Mouse (Mus musculus): Measurements from ENCODE around the gene Tmem9b. TPM values are rescaled to one million over a fixed set of nuclear protein-coding genes. Genes with fewer than 3 reads are reported as not detected.

Tmem9b gene
- polyA plus RNA-seq, 1 experiment: 39.0 TPM

DNA sequence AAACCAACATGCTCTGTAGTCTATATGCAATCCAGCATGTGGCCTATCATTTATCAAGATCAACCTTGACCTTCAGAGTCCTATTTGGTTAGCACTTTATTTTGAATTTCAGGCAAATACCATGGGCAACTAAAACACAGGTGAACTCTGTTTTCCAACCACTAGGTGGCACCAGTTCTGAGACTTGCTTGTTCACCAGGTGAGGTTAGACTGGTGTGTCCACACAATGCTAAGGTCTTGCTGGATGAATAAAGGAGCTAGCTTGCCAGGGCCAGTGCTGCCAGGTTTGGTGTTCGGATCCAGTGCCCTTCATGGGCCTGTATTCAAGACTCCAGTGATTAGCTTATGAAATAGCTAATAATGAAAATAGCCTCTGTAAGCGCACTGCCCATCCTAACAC, 40.1 kb upstream of the Tmem9b start:
- no peak overlapping the region for H3K4me3 ChIP-seq (ENCODE audit: insufficient read depth, poor library complexity, severe bottlenecking)
- TF ChIP-seq CEBPB (IDR thresholded peaks at IDR 0.05; ENCODE audit: low read depth): no peak
- no peak for TF ChIP-seq MAX (IDR thresholded peaks at IDR 0.05)
- no peak for TF ChIP-seq CTCF (IDR thresholded peaks at IDR 0.05; ENCODE audit: control insufficient read depth, insufficient read depth, insufficient read length)
- no peak for TF ChIP-seq USF1 (IDR thresholded peaks at IDR 0.05; ENCODE audit: low read depth)
- TF ChIP-seq MYOD1 (IDR thresholded peaks at IDR 0.05; ENCODE audit: control insufficient read depth, insufficient read length, low read depth): no peak
- TF ChIP-seq FOSL1 (IDR thresholded peaks at IDR 0.05; ENCODE audit: insufficient read depth, low read length, poor library complexity, severe bottlenecking): no peak
- TF ChIP-seq MYOG (IDR thresholded peaks at IDR 0.05; ENCODE audit: control insufficient read depth, extremely low read depth, insufficient read length): no peak
- H3ac ChIP-seq (ENCODE audit: control insufficient read depth, insufficient read length, low read depth): no peak overlapping the region
- H3K79me3 ChIP-seq (ENCODE audit: low read depth): no peaks in the 10 kb centered on the region
- H3K27me3 ChIP-seq (ENCODE audit: control insufficient read depth, insufficient read depth, insufficient read length): peaks cover 10% of the 10 kb centered on the region
- no peaks in the 10 kb centered on the region for H3K79me2 ChIP-seq (ENCODE audit: control insufficient read depth, insufficient read depth)
- no peaks in the 10 kb centered on the region for H3K36me3 ChIP-seq (ENCODE audit: control insufficient read depth, insufficient read depth)

DNA sequence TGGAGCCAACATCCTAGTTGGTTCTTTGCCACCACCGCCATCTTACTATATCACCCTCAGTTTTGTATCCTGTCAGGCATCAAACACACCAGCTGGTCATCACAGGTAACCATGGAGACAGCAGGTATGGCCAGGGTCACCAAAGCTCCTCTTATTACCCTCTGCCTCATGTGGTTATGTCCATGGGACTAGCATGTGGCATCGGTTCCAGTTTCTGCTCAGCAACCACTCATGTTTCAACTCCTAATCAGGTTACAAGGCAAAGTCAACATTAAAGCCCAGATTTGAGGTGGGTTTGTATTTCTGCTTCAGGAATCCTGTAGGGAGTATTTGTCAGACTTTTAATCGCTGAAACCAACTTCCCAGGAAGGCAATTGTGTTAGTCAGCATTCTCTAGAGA, 38.1 kb upstream of the Tmem9b start:
- peaks cover 10% of the 10 kb centered on the region for H3K27me3 ChIP-seq (ENCODE audit: control insufficient read depth, insufficient read depth, insufficient read length)
- no peaks in the 10 kb centered on the region for H3K79me3 ChIP-seq (ENCODE audit: low read depth)
- H3K36me3 ChIP-seq (ENCODE audit: control insufficient read depth, insufficient read depth): no peaks in the 10 kb centered on the region
- H3ac ChIP-seq (ENCODE audit: control insufficient read depth, insufficient read length, low read depth): no peak overlapping the region
- H3K79me2 ChIP-seq (ENCODE audit: control insufficient read depth, insufficient read depth): no peaks in the 10 kb centered on the region
- TF ChIP-seq USF1 (IDR thresholded peaks at IDR 0.05; ENCODE audit: low read depth) (no peak), FOSL1 (IDR thresholded peaks at IDR 0.05; ENCODE audit: insufficient read depth, low read length, poor library complexity, severe bottlenecking) (no peak), MYOD1 (IDR thresholded peaks at IDR 0.05; ENCODE audit: control insufficient read depth, insufficient read length, low read depth) (no peak), CTCF (IDR thresholded peaks at IDR 0.05; ENCODE audit: control insufficient read depth, insufficient read depth, insufficient read length) (no peak), MYOG (IDR thresholded peaks at IDR 0.05; ENCODE audit: control insufficient read depth, extremely low read depth, insufficient read length) (no peak), MAX (IDR thresholded peaks at IDR 0.05) (no peak), CEBPB (IDR thresholded peaks at IDR 0.05; ENCODE audit: low read depth) (no peak)
- no peak overlapping the region for H3K4me3 ChIP-seq (ENCODE audit: insufficient read depth, poor library complexity, severe bottlenecking)

DNA sequence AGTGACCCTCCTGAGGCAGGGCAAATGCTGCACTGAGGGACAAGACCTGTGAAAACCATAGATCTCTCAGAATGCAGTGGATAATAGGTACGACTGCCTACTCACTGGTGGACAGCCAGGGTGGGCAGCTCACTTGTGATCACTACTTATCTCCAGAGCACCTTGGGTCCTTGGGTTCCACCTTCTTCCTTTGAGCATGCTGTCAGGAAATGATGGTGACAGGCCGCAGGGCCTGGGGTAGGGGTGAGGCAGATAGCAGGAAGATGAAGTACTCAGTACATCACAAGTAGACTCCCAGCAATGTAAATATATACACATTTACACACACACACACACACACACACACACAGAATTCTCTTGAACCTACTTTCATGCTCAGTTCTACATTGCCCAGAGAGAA, 35.2 kb upstream of the Tmem9b start:
- H3ac ChIP-seq (ENCODE audit: control insufficient read depth, insufficient read length, low read depth): no peak overlapping the region
- H3K27me3 ChIP-seq (ENCODE audit: control insufficient read depth, insufficient read depth, insufficient read length): peaks cover 21% of the 10 kb centered on the region
- H3K4me3 ChIP-seq (ENCODE audit: insufficient read depth, poor library complexity, severe bottlenecking): no peak overlapping the region
- H3K79me3 ChIP-seq (ENCODE audit: low read depth): no peaks in the 10 kb centered on the region
- H3K36me3 ChIP-seq (ENCODE audit: control insufficient read depth, insufficient read depth): no peaks in the 10 kb centered on the region
- TF ChIP-seq USF1 (IDR thresholded peaks at IDR 0.05; ENCODE audit: low read depth): no peak
- TF ChIP-seq MYOD1 (IDR thresholded peaks at IDR 0.05; ENCODE audit: control insufficient read depth, insufficient read length, low read depth): no peak
- TF ChIP-seq MAX (IDR thresholded peaks at IDR 0.05): no peak
- no peak for TF ChIP-seq MYOG (IDR thresholded peaks at IDR 0.05; ENCODE audit: control insufficient read depth, extremely low read depth, insufficient read length)
- TF ChIP-seq FOSL1 (IDR thresholded peaks at IDR 0.05; ENCODE audit: insufficient read depth, low read length, poor library complexity, severe bottlenecking): no peak
- no peak for TF ChIP-seq CTCF (IDR thresholded peaks at IDR 0.05; ENCODE audit: control insufficient read depth, insufficient read depth, insufficient read length)
- no peak for TF ChIP-seq CEBPB (IDR thresholded peaks at IDR 0.05; ENCODE audit: low read depth)
- no peaks in the 10 kb centered on the region for H3K79me2 ChIP-seq (ENCODE audit: control insufficient read depth, insufficient read depth)

DNA sequence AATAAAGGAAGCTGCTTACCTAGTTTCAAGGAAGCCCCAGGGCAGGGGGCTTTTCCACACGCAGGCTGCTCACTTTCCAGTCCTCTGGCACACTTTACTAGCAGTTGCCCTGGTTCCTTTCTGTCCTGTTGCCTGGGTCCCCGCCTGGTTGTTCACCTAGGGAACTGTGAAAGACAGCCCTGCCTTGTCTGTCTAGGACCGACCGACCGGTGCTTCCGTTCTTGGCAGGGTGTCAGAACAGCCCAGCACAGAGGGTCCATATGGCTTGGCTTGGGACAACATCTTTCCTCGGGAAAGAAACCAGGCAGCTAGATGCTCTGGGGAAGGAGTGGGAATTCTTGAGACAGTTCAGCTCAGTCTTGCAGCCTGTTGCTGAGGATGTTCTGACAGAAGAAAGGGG, 30.6 kb upstream of the Tmem9b start:
- Histone ChIP-seq H3K4me3 (ENCODE audit: insufficient read depth, poor library complexity, severe bottlenecking) (no peak overlapping the region), H3K79me2 (ENCODE audit: control insufficient read depth, insufficient read depth) (no peaks in the 10 kb centered on the region), H3ac (ENCODE audit: control insufficient read depth, insufficient read length, low read depth) (no peak overlapping the region), H3K27me3 (ENCODE audit: control insufficient read depth, insufficient read depth, insufficient read length) (peaks cover 38% of the 10 kb centered on the region), H3K36me3 (ENCODE audit: control insufficient read depth, insufficient read depth) (no peaks in the 10 kb centered on the region), H3K79me3 (ENCODE audit: low read depth) (no peaks in the 10 kb centered on the region)
- TF ChIP-seq USF1 (IDR thresholded peaks at IDR 0.05; ENCODE audit: low read depth) (no peak), FOSL1 (IDR thresholded peaks at IDR 0.05; ENCODE audit: insufficient read depth, low read length, poor library complexity, severe bottlenecking) (no peak), MYOD1 (IDR thresholded peaks at IDR 0.05; ENCODE audit: control insufficient read depth, insufficient read length, low read depth) (no peak), CEBPB (IDR thresholded peaks at IDR 0.05; ENCODE audit: low read depth) (no peak), CTCF (IDR thresholded peaks at IDR 0.05; ENCODE audit: control insufficient read depth, insufficient read depth, insufficient read length) (no peak), MAX (IDR thresholded peaks at IDR 0.05) (no peak), MYOG (IDR thresholded peaks at IDR 0.05; ENCODE audit: control insufficient read depth, extremely low read depth, insufficient read length) (no peak)

DNA sequence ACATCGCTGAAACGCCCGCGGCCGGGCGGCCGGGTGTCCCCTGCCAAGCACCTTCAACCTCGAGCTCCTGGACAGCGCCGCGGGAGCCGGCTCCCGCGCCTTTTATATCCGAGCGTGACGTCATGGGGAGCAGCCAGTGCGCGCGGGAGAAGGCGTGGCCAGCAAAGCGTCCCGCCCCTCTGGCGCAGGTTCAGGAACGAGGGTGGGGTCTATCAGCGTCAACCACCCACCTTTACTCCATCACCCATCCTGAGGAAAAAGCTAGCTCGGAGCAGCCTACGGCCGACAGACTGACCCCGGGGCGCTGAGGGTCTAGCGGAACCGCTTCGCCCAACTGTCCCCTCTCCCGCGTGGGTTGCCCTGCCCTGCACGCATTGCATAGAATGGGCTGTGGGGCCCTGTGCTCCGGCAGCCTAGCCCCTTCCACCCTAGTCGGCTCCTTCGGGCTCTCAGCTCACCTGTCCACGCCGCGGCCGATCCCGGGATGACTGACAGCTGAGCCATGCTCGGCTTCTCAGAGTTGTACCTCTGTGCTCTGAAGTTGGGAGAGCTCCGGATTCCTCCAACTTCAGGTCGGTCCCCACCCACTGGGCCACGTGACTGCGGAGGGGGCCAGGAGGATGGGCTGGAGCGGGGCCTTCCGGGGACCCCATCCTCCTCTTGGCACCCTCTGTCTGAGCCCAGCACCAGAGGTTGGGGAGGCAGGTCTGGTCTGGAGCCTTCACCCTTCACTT, 29.0 kb upstream of the Tmem9b start, which contains the start of gene Nrip3:
TSS of gene Nrip3 (minus strand) at position 556 of the 734 bp plus-strand sequence.
- Histone ChIP-seq H3ac (ENCODE audit: control insufficient read depth, insufficient read length, low read depth) (no peak within 1 kb of the TSS), H3K27me3 (ENCODE audit: control insufficient read depth, insufficient read depth, insufficient read length) (peaks cover 38% of the 10 kb centered on the region), H3K79me2 (ENCODE audit: control insufficient read depth, insufficient read depth) (no peaks in the 10 kb centered on the region), H3K4me3 (ENCODE audit: insufficient read depth, poor library complexity, severe bottlenecking) (no peak within 1 kb of the TSS), H3K36me3 (ENCODE audit: control insufficient read depth, insufficient read depth) (no peaks in the 10 kb centered on the region), H3K79me3 (ENCODE audit: low read depth) (no peaks in the 10 kb centered on the region)
- TF ChIP-seq CTCF (IDR thresholded peaks at IDR 0.05; ENCODE audit: control insufficient read depth, insufficient read depth, insufficient read length): no peak
- no peak for TF ChIP-seq CEBPB (IDR thresholded peaks at IDR 0.05; ENCODE audit: low read depth)
- TF ChIP-seq MYOD1 (IDR thresholded peaks at IDR 0.05; ENCODE audit: control insufficient read depth, insufficient read length, low read depth): no peak

Measured in C2C12 (cell line).